Mouse (Mus musculus) liver, embryonic 11.5 days (tissue): Measurements from ENCODE around the gene Rrm2. TPM values are rescaled to one million over a fixed set of nuclear protein-coding genes. Genes with fewer than 3 reads are reported as not detected.

Experiments used
- ATAC-seq: fragments of 200-750 bp; cut with Nextera tagmentation; replicated peaks from 2 replicates; pipeline ENCODE4 v1.8.0; 2017; ENCODE audit warnings: moderate number of reproducible peaks, mild to moderate bottlenecking, moderate TSS enrichment, moderate library complexity; ENCODE audit not compliant: low FRiP score
- DNase-seq: peaks from one replicate; pipeline ENCODE4 v3.0.0-alpha.2; 2017; ENCODE audit warnings: low spot score
- H3K27ac ChIP-seq: fragments of 300-500 bp; sonication (generic); 2 replicates; pipeline ENCODE4 v1.5.1; 2014; ENCODE audit warnings: mild to moderate bottlenecking, low read depth, low read length, control low read depth
- H3K27me3 ChIP-seq: fragments of 300-500 bp; sonication (generic); replicated peaks from 2 replicates; pipeline ENCODE4 v1.6.1; 2014; ENCODE audit warnings: low read length, mixed read lengths; ENCODE audit not compliant: control insufficient read depth, insufficient read depth
- H3K36me3 ChIP-seq: fragments of 300-500 bp; sonication (generic); 2 replicates; pipeline ENCODE4 v1.6.1; 2014; ENCODE audit warnings: mild to moderate bottlenecking, low read length, moderate library complexity, mixed read lengths; ENCODE audit not compliant: control insufficient read depth, insufficient read depth
- H3K4me1 ChIP-seq: fragments of 300-500 bp; sonication (generic); replicated peaks from 2 replicates; pipeline ENCODE4 v1.6.1; 2014; ENCODE audit warnings: low read length, mixed read lengths; ENCODE audit not compliant: control insufficient read depth, insufficient read depth
- H3K4me2 ChIP-seq: fragments of 300-500 bp; sonication (generic); 2 replicates; pipeline ENCODE4 v1.6.1; 2014; ENCODE audit warnings: mild to moderate bottlenecking, control low read depth, moderate library complexity
- H3K4me3 ChIP-seq: fragments of 300-500 bp; sonication (generic); 2 replicates; pipeline ENCODE4 v1.5.1; 2014; ENCODE audit warnings: low read depth, low read length, control low read depth
- H3K9ac ChIP-seq: fragments of 300-500 bp; sonication (generic); 2 replicates; pipeline ENCODE4 v1.6.1; 2014; ENCODE audit warnings: low read depth, low read length, control low read depth
- H3K9me3 ChIP-seq: fragments of 300-500 bp; sonication (generic); 2 replicates; pipeline ENCODE4 v1.6.1; 2016; ENCODE audit warnings: low read length, inconsistent platforms, mixed read lengths; ENCODE audit not compliant: control insufficient read depth
- WGBS: fragments of 180-500 bp; shearing (Covaris S2); extraction: QIAGEN DNeasy Blood & Tissue Kit; methylation state at CpG from one replicate; pipeline ENCODE4 v1.1.7; 2014; 5-methylcytosine and 5-hydroxymethylcytosine counted together
- polyA plus RNA-seq: library from polyadenylated mRNA; unstranded; fragments of >200 nt; fragmentation: Nextera tagmentation; extraction: Ambion mirVana; gene quantifications from 2 replicates; pipeline ENCODE4 v1.2.1, GENCODE M21; 2014

Gene Rrm2
- polyA plus RNA-seq, 1 experiment from 2014 or later: 422 TPM

GRCm38 (mm10) chr12:24753680-24754079 is 45.6 kb downstream of the Rrm2 start:
- Histone ChIP-seq H3K4me1 (no peaks in the 10 kb centered on the region), H3K9me3 (no peaks in the 10 kb centered on the region), H3K27ac (no peak overlapping the region), H3K4me2 (no peak overlapping the region), H3K4me3 (no peak overlapping the region), H3K9ac (no peak overlapping the region), H3K36me3 (no peaks in the 10 kb centered on the region), H3K27me3 (no peaks in the 10 kb centered on the region)
- 81% methylated on average over 4 of the region's 4 CpGs for WGBS
- DNase-seq (no peak), ATAC-seq (no peak)

DNA sequence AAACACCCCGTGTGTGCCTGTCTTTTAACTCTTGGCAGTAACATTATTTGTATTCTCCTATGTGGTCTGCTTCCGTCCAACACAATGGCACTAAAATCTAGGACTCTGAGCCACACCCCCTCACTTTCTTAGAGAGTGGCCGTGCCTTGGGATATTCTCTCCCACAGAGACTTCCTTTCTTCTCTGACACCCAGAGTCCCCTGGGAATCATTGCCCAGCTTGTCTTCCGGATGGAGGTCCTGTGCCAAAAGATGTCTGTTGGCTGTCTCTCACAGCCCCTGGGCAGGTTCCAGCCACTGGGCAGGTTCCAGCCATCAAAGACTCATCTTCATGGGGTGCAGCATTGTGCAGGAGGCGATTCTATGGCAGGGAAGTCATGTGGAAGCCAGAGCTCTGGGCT is 46.7 kb downstream of the Rrm2 start:
- H3K4me1 ChIP-seq: no peaks in the 10 kb centered on the region
- H3K9me3 ChIP-seq: no peaks in the 10 kb centered on the region
- H3K4me3 ChIP-seq: no peak overlapping the region
- no peaks in the 10 kb centered on the region for H3K27me3 ChIP-seq
- H3K4me2 ChIP-seq: no peak overlapping the region
- no peak for ATAC-seq
- no peaks in the 10 kb centered on the region for H3K36me3 ChIP-seq
- 66% methylated on average over 5 of the region's 5 CpGs for WGBS
- DNase-seq: no peak
- no peak overlapping the region for H3K27ac ChIP-seq
- no peak overlapping the region for H3K9ac ChIP-seq

DNA sequence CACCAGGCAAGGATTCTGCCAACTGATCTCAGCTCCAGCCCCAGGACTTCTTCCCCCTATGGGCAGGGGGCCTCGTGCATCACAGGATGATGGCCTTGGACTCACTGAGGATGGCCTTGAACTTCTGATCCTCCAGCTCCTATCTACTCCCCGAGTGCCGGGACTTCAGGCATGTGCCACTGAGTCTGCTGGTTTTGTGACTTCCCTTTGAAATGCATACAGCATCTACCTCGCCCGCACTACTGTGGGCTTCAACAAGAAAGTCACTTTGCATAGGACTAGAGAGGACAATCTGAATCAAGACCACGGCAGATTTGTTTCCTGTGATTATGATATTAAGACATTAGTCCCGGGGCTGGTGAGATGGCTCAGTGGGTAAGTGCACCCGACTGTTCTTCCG is 47.4 kb downstream of the Rrm2 start:
- Histone ChIP-seq H3K27me3 (no peaks in the 10 kb centered on the region), H3K4me2 (no peak overlapping the region), H3K9me3 (no peaks in the 10 kb centered on the region), H3K4me3 (no peak overlapping the region), H3K27ac (no peak overlapping the region), H3K9ac (no peak overlapping the region), H3K4me1 (no peaks in the 10 kb centered on the region), H3K36me3 (no peaks in the 10 kb centered on the region)
- WGBS: 80% methylated on average over 9 of the region's 9 CpGs
- DNase-seq (no peak), ATAC-seq (no peak)

GRCm38 (mm10) chr12:24757387-24757786 is 49.3 kb downstream of the Rrm2 start:
- DNase-seq: no peak
- H3K9me3 ChIP-seq: no peaks in the 10 kb centered on the region
- no peak overlapping the region for H3K4me2 ChIP-seq
- H3K27ac ChIP-seq: no peak overlapping the region
- H3K4me3 ChIP-seq: no peak overlapping the region
- H3K36me3 ChIP-seq: no peaks in the 10 kb centered on the region
- no peaks in the 10 kb centered on the region for H3K27me3 ChIP-seq
- no peaks in the 10 kb centered on the region for H3K4me1 ChIP-seq
- ATAC-seq: no peak
- no peak overlapping the region for H3K9ac ChIP-seq

- Histone ChIP-seq H3K4me3 (no peak overlapping the region), H3K36me3 (no peaks in the 10 kb centered on the region), H3K27me3 (no peaks in the 10 kb centered on the region), H3K4me2 (no peak overlapping the region), H3K27ac (no peak overlapping the region), H3K9ac (no peak overlapping the region), H3K9me3 (no peaks in the 10 kb centered on the region), H3K4me1 (no peaks in the 10 kb centered on the region)
- ATAC-seq (no peak), DNase-seq (no peak)
- WGBS: 16% methylated on average over 6 of the region's 6 CpGs
Measured at GRCm38 (mm10) chr12:24758374-24758773, 50.3 kb downstream of the Rrm2 start.

- Histone ChIP-seq H3K27me3 (no peaks in the 10 kb centered on the region), H3K4me2 (no peak overlapping the region), H3K9me3 (no peaks in the 10 kb centered on the region), H3K36me3 (no peaks in the 10 kb centered on the region), H3K9ac (no peak overlapping the region), H3K4me1 (no peaks in the 10 kb centered on the region), H3K27ac (no peak overlapping the region), H3K4me3 (no peak overlapping the region)
- WGBS: 21% methylated on average over 3 of the region's 3 CpGs
- DNase-seq (no peak), ATAC-seq (no peak)
Measured at GRCm38 (mm10) chr12:24762253-24762652, 54.2 kb downstream of the Rrm2 start.

Other genes starting within 250 kb of the Rrm2 start
- 23.2 and 23.7 TPM in 2 replicates for gene Taf1b, start 209.9 kb upstream of the Rrm2 start, polyA plus RNA-seq
- 0.36 and 0.42 TPM in 2 replicates for gene Grhl1, start 136.0 kb upstream of the Rrm2 start, polyA plus RNA-seq
- gene Klf11, start 57.0 kb upstream of the Rrm2 start, polyA plus RNA-seq: 8.7 and 12.1 TPM in 2 replicates
- 0.49 and 1.1 TPM in 2 replicates for gene Cys1, start 26.4 kb upstream of the Rrm2 start, polyA plus RNA-seq
- 16.0 and 18.1 TPM in 2 replicates for gene Mboat2, start 122.6 kb downstream of the Rrm2 start, polyA plus RNA-seq